Mouse (Mus musculus) right cerebral cortex, postnatal 36 days (tissue): ENCODE results near the gene Sik3.
A peak's percentile ranks its signal among the peaks of the same experiment; 100 is the strongest.

ENCODE experiments used
- DNase-seq, 2 experiments: peaks; one replicate each; pipeline ENCODE4 v3.0.0; 2022; ENCODE audit warnings: low spot score in 2 of 2, mixed read lengths in 1 of 2

Sik3 gene

GRCm38 (mm10) chr9:46228491-46228890 is 215.9 kb downstream of the Sik3 start, which contains the start of gene Apoa1:
Gene Apoa1 (plus strand): TSS chr9:46228580.
- DNase-seq, result no peak

DNA sequence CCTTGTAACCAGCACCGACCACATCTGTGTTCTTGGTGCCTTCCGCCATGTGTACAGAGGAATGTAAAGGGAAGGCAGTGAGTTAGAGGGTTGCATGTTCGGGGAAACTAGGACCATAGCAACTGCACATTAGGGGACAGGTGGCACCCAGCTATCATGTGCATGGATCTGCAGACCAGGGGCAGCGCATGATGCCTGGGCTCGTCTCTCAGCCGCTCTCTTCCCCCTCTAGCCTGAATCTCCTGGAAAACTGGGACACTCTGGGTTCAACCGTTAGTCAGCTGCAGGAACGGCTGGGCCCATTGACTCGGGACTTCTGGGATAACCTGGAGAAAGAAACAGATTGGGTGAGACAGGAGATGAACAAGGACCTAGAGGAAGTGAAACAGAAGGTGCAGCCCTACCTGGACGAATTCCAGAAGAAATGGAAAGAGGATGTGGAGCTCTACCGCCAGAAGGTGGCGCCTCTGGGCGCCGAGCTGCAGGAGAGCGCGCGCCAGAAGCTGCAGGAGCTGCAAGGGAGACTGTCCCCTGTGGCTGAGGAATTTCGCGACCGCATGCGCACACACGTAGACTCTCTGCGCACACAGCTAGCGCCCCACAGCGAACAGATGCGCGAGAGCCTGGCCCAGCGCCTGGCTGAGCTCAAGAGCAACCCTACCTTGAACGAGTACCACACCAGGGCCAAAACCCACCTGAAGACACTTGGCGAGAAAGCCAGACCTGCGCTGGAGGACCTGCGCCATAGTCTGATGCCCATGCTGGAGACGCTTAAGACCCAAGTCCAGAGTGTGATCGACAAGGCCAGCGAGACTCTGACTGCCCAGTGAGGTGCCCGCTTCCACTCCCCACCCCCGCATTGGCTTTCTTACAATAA is 217.2 kb downstream of the Sik3 start:
- DNase-seq, result peak; percentile 88

- no peak for DNase-seq
Observed at GRCm38 (mm10) chr9:46230450-46230975, 217.9 kb downstream of the Sik3 start.

- no peak for DNase-seq
Observed at GRCm38 (mm10) chr9:46235196-46235595, 222.6 kb downstream of the Sik3 start.

- DNase-seq, result no peak
Observed at GRCm38 (mm10) chr9:46235596-46235648, 222.8 kb downstream of the Sik3 start, which contains the start of gene Apoc3. Gene Apoc3 (minus strand): TSS chr9:46235636.

DNA sequence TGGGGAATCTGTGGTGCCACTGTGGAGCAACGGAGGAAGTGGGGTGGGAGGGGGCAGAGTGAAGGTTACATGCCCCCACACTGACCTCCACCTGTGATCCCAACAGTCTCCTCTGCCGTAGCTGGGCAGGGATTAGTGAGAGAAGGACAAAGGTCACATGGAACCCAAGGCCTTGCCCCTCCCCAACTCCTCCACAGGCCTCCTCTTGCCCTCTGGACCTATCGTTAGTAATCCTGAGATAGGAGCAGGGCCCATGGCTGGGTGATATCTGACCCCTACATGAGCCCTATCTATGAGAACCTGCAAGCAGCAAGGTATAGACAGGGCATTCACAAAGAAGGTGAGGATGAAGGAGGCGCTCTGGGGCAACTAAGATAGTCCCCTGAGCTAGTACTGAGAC is 223.0 kb downstream of the Sik3 start:
- no peak for DNase-seq

DNA sequence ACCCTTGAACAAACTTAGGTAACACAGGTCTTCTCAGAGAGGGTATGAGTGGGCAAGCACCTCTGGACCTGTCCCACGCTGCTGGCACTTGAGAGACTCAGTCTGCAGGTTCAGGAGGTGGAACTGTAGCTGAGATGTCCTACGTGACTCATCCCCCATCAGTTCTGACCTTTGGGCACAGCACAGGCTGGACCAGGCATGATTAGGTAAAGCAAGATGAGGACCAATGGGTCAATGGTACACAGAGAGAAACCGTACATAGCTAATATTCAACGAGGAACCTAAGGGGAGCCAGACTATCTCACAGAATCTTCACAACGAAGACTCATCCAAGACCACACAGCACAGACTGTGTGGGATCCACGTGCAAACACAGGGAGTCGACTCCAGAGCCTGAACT is 226.2 kb downstream of the Sik3 start:
- no peak for DNase-seq

- DNase-seq, result no peak
Observed at GRCm38 (mm10) chr9:46240526-46241153, 228.0 kb downstream of the Sik3 start, which contains the start of gene Apoa4. Gene Apoa4 (plus strand): TSS chr9:46240696.

GRCm38 (mm10) chr9:46241818-46242217 is 229.2 kb downstream of the Sik3 start:
- no peak for DNase-seq

GRCm38 (mm10) chr9:46243122-46243521 is 230.5 kb downstream of the Sik3 start:
- no peak for DNase-seq

DNA sequence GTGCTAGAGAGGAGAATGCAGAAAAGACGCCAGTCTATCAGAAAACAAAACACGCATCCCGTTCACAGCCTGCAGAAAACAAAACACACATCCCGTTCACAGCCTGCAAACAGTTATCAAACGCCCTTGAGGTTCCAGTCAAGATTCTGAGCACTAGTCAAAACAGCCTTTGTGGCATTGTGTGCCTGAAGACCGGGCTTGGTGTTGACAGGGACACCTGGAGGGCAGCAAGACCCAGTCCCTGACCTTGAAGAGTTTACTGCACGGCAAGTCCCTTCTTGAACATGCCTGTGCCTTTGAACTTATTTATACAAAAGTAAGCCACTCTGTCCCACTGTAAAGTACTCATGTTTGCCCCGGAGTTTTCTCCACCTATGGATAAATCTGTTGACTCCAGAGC is 231.0 kb downstream of the Sik3 start:
- DNase-seq, result no peak

DNA sequence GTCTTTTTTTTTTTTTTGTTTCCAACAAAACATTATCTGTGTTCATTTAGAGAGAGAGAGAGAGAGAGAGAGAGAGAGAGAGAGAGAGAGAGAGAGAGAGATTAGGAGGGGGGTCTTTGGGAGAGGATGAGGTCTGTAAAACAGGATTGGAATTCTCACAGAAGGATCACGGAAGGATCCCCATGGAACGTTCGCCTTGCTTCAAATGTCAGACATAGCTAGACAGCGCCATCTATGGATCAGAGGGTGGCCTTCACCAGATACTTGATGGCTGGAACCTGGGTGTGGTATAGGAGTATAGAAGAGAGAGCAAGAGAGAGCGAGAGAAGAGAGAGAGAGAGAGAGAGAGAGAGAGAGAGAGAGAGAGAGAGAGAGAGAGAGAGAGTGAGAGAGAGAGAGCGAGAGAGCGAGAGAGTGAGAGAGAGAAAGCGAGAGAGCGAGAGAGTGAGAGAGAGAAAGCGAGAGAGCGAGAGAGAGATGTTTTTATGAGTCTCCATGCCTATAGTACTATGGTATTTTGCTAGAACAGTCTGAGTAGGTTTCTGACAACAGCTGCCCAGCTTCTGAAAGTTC is 234.2 kb downstream of the Sik3 start:
- peak; percentile 23 to 33 for DNase-seq

GRCm38 (mm10) chr9:46256177-46256576 is 243.6 kb downstream of the Sik3 start:
- DNase-seq, result no peak

- no peak for DNase-seq
Observed at GRCm38 (mm10) chr9:46256658-46257385, 244.2 kb downstream of the Sik3 start.

DNA sequence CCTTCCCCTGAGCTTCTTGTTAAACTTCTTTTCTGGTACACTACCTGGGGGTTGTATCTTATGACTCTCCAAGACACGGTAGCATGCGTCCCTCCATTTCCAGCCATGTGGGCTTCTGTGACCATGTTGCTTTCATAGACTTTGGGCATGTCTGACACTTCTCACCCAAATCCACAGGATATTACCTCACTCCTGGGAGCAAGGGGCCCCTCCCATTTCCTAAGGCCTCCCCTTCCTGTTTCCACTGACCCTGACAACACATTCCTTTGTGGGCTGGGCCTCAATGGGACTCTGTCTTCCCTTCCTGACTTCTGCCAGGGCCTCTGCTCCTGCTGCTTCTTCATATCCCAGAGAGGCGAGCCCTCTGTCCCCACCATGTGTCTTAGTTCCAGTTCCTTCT is 244.9 kb downstream of the Sik3 start:
- no peak for DNase-seq

DNA sequence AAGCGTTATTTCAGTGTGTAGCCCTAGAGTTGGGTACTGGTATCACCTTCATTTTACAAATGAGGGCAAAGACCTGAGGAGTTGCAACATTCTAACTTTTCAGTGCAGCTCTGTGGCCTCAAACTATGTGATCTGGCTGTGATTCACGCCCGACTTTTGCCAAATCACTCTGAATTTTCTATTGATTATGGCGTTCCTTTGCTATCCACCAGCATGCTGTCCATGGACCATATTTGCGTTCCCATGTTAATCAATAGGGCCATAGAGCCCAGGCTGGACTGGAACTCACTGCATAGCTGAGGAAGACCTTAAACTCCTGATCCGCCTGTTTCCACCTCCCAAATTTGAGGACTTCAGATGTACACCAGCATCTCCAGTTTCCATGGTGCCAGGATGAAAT is 246.5 kb downstream of the Sik3 start:
- DNase-seq, result no peak

- no peak for DNase-seq
Observed at GRCm38 (mm10) chr9:46261131-46261530, 248.5 kb downstream of the Sik3 start.

DNA sequence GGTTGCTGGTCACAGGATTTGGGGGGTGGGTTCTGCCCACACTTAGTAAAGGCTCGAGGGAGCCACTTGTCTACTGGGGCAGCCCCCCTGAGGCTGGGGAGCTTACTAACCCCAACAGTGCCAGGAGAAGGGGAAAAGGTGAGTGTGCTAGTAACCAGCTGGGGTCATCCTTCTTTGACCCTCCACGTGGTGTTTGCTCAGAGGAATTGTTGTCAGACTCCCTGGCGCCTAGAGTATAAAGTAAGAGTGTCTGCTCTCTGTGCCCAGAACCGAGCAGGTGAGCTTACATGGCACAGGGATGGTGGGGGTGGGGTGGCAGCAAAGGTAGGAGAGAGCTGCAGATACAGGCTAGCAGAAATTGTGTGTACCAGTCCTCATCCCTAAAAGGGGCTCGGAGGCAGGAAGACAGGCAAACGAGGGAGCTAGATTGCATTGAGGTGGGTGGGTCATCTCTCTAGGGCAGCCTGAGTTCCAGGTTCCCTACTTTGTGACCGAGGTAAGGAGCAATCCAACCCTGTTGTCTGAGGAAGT is 255.8 kb downstream of the Sik3 start, which contains the start of gene Apoa5:
Gene Apoa5, plus strand, starts transcription at position 291 of the 531 bp plus-strand sequence.
- no peak for DNase-seq

DNA sequence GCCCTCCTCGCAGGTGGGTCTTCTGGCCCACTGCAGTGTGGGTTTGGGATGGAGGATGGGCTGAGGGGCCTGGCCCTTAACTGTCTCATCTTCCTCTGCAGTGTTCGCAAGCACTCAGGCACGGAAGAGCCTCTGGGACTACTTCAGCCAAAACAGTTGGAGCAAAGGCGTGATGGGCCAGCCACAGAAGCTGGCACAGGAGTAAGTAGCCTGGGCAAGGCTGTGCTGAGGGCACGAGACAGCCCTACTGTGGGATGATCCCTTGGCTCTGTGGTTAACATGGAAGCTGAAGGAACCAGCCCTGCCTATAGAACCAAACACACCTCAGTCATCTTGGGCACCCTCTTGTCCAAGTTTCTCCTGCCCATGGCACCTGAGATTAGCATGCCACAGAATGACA is 256.5 kb downstream of the Sik3 start:
- no peak for DNase-seq

DNA sequence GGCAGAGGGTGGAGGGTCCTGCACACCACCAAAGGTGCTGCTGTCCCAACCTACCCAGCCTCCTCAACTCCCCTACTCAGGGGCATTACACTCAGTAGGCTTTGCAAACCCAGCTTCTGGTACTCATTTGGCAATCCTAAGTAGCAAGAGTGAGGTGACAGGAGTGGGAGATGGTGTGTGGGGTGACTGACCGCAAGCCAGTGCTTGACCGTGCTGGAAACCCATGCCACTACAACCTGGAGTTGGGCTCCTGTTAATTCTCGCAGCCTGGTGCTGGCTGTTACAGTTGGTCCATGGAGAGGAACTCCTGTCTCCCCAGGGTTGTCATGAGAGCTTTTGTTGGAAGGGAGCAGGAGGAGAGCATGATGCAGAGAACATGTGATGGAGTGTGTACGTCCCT is 258.2 kb downstream of the Sik3 start:
- no peak for DNase-seq

DNA sequence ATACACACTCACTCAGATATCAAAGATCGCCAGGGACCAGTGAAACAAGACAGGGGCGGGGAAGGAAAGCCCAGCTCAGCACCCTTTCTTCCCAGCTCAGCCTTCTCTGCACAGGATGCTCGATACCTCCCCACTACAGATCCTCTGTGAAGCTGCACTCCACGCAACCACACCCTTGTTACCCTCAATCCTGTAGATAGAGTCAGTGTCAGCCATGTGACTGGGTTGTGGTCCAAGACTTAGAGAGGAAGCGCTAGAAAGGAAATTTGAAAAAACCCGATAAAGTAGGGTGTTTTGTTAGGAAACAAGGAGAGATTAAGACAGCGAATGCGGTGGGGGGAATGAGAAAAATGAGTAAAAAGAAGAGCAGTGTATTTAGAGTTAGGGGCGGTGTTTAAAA is 259.4 kb downstream of the Sik3 start:
- no peak for DNase-seq
